Mouse (Mus musculus): ENCODE data around the gene Ppm1e. TPM values are rescaled to one million over a fixed set of nuclear protein-coding genes. Genes with fewer than 3 reads are reported as not detected.

The Ppm1e gene
- total RNA-seq, 1 experiment, result 0.54 TPM

GRCm38 (mm10) chr11:87275420-87276048 is 83.3 kb downstream of the Ppm1e start:
- H3K27ac ChIP-seq (ENCODE audit: insufficient read depth, low read depth, low read length, poor library complexity, severe bottlenecking), result no peak overlapping the region
- no peak for TF ChIP-seq ZNF384 (IDR thresholded peaks at IDR 0.05; ENCODE audit: low read depth, low read length)
- TF ChIP-seq CHD2 (IDR thresholded peaks at IDR 0.05; ENCODE audit: low read depth, low read length), result no peak
- TF ChIP-seq HCFC1 (IDR thresholded peaks at IDR 0.05; ENCODE audit: borderline replicate concordance, insufficient read depth, low read length), result no peak
- TF ChIP-seq MAFK (IDR thresholded peaks at IDR 0.05; ENCODE audit: insufficient read depth, low read depth, low read length), result no peak
- no peak for TF ChIP-seq ZC3H11A (IDR thresholded peaks at IDR 0.05; ENCODE audit: borderline replicate concordance, low read depth, low read length)
- H3K36me3 ChIP-seq (ENCODE audit: control insufficient read depth, insufficient read depth, low read length, poor library complexity, severe bottlenecking), result no peaks in the 10 kb centered on the region
- no peak for DNase-seq (ENCODE audit: low read depth, low spot score)
- no peak overlapping the region for H3K4me3 ChIP-seq (ENCODE audit: insufficient read depth in 1 of 2, low read depth in 1 of 2, low read length in 2 of 2, poor library complexity in 1 of 2, severe bottlenecking in 1 of 2)
- in situ Hi-C loops (cut with MboI; ENCODE audit: low sequenced_read_pairs in 2 of 2, unreplicated experiment in 2 of 2), result no loop called here
- no peak overlapping the region for H3K9ac ChIP-seq (ENCODE audit: insufficient read depth, low read depth, low read length, poor library complexity, severe bottlenecking)
- H3K4me1 ChIP-seq (ENCODE audit: control insufficient read depth in 2 of 2, insufficient read depth in 2 of 2, low read length in 2 of 2, poor library complexity in 1 of 2), result no peaks in the 10 kb centered on the region
- no peaks in the 10 kb centered on the region for H3K9me3 ChIP-seq (ENCODE audit: control insufficient read depth, insufficient read depth, low read depth, low read length)

- no peak for DNase-seq (ENCODE audit: low read depth, low spot score)
- in situ Hi-C loops (cut with MboI; ENCODE audit: low sequenced_read_pairs in 2 of 2, unreplicated experiment in 2 of 2), result no loop called here
- H3K36me3 ChIP-seq (ENCODE audit: control insufficient read depth, insufficient read depth, low read length, poor library complexity, severe bottlenecking), result no peaks in the 10 kb centered on the region
- no peak overlapping the region for H3K9ac ChIP-seq (ENCODE audit: insufficient read depth, low read depth, low read length, poor library complexity, severe bottlenecking)
- no peak overlapping the region for H3K4me3 ChIP-seq (ENCODE audit: insufficient read depth in 1 of 2, low read depth in 1 of 2, low read length in 2 of 2, poor library complexity in 1 of 2, severe bottlenecking in 1 of 2)
- no peaks in the 10 kb centered on the region for H3K4me1 ChIP-seq (ENCODE audit: control insufficient read depth in 2 of 2, insufficient read depth in 2 of 2, low read length in 2 of 2, poor library complexity in 1 of 2)
- TF ChIP-seq CHD2 (IDR thresholded peaks at IDR 0.05; ENCODE audit: low read depth, low read length), result no peak
- no peak for TF ChIP-seq ZC3H11A (IDR thresholded peaks at IDR 0.05; ENCODE audit: borderline replicate concordance, low read depth, low read length)
- no peak for TF ChIP-seq MAFK (IDR thresholded peaks at IDR 0.05; ENCODE audit: insufficient read depth, low read depth, low read length)
- TF ChIP-seq HCFC1 (IDR thresholded peaks at IDR 0.05; ENCODE audit: borderline replicate concordance, insufficient read depth, low read length), result no peak
- no peak for TF ChIP-seq ZNF384 (IDR thresholded peaks at IDR 0.05; ENCODE audit: low read depth, low read length)
- no peaks in the 10 kb centered on the region for H3K9me3 ChIP-seq (ENCODE audit: control insufficient read depth, insufficient read depth, low read depth, low read length)
- H3K27ac ChIP-seq (ENCODE audit: insufficient read depth, low read depth, low read length, poor library complexity, severe bottlenecking), result no peak overlapping the region
Observed at GRCm38 (mm10) chr11:87272725-87273124, 86.1 kb downstream of the Ppm1e start.

GRCm38 (mm10) chr11:87271479-87271878 is 87.3 kb downstream of the Ppm1e start:
- no peak for DNase-seq (ENCODE audit: low read depth, low spot score)
- Histone ChIP-seq H3K4me1 (ENCODE audit: control insufficient read depth in 2 of 2, insufficient read depth in 2 of 2, low read length in 2 of 2, poor library complexity in 1 of 2) (no peaks in the 10 kb centered on the region), H3K9ac (ENCODE audit: insufficient read depth, low read depth, low read length, poor library complexity, severe bottlenecking) (no peak overlapping the region), H3K4me3 (ENCODE audit: insufficient read depth in 1 of 2, low read depth in 1 of 2, low read length in 2 of 2, poor library complexity in 1 of 2, severe bottlenecking in 1 of 2) (no peak overlapping the region), H3K9me3 (ENCODE audit: control insufficient read depth, insufficient read depth, low read depth, low read length) (no peaks in the 10 kb centered on the region), H3K27ac (ENCODE audit: insufficient read depth, low read depth, low read length, poor library complexity, severe bottlenecking) (no peak overlapping the region), H3K36me3 (ENCODE audit: control insufficient read depth, insufficient read depth, low read length, poor library complexity, severe bottlenecking) (no peaks in the 10 kb centered on the region)
- TF ChIP-seq ZC3H11A (IDR thresholded peaks at IDR 0.05; ENCODE audit: borderline replicate concordance, low read depth, low read length) (no peak), MAFK (IDR thresholded peaks at IDR 0.05; ENCODE audit: insufficient read depth, low read depth, low read length) (no peak), HCFC1 (IDR thresholded peaks at IDR 0.05; ENCODE audit: borderline replicate concordance, insufficient read depth, low read length) (no peak), CHD2 (IDR thresholded peaks at IDR 0.05; ENCODE audit: low read depth, low read length) (no peak), ZNF384 (IDR thresholded peaks at IDR 0.05; ENCODE audit: low read depth, low read length) (no peak)
- in situ Hi-C loops (cut with MboI; ENCODE audit: low sequenced_read_pairs in 2 of 2, unreplicated experiment in 2 of 2), result no loop called here

- H3K27ac ChIP-seq (ENCODE audit: insufficient read depth, low read depth, low read length, poor library complexity, severe bottlenecking), result no peak overlapping the region
- no peaks in the 10 kb centered on the region for H3K9me3 ChIP-seq (ENCODE audit: control insufficient read depth, insufficient read depth, low read depth, low read length)
- H3K9ac ChIP-seq (ENCODE audit: insufficient read depth, low read depth, low read length, poor library complexity, severe bottlenecking), result no peak overlapping the region
- in situ Hi-C loops (cut with MboI; ENCODE audit: low sequenced_read_pairs in 2 of 2, unreplicated experiment in 2 of 2), result no loop called here
- no peak for DNase-seq (ENCODE audit: low read depth, low spot score)
- no peak overlapping the region for H3K4me3 ChIP-seq (ENCODE audit: insufficient read depth in 1 of 2, low read depth in 1 of 2, low read length in 2 of 2, poor library complexity in 1 of 2, severe bottlenecking in 1 of 2)
- H3K36me3 ChIP-seq (ENCODE audit: control insufficient read depth, insufficient read depth, low read length, poor library complexity, severe bottlenecking), result no peaks in the 10 kb centered on the region
- no peak for TF ChIP-seq ZC3H11A (IDR thresholded peaks at IDR 0.05; ENCODE audit: borderline replicate concordance, low read depth, low read length)
- no peak for TF ChIP-seq CHD2 (IDR thresholded peaks at IDR 0.05; ENCODE audit: low read depth, low read length)
- no peak for TF ChIP-seq ZNF384 (IDR thresholded peaks at IDR 0.05; ENCODE audit: low read depth, low read length)
- TF ChIP-seq MAFK (IDR thresholded peaks at IDR 0.05; ENCODE audit: insufficient read depth, low read depth, low read length), result no peak
- TF ChIP-seq HCFC1 (IDR thresholded peaks at IDR 0.05; ENCODE audit: borderline replicate concordance, insufficient read depth, low read length), result no peak
- no peaks in the 10 kb centered on the region for H3K4me1 ChIP-seq (ENCODE audit: control insufficient read depth in 2 of 2, insufficient read depth in 2 of 2, low read length in 2 of 2, poor library complexity in 1 of 2)
Observed at GRCm38 (mm10) chr11:87270958-87271357, 87.9 kb downstream of the Ppm1e start.

Measured in ES-E14 (cell line).